Mouse (Mus musculus) neural tube, embryonic 12.5 days (tissue): ENCODE data around the gene Camta1. TPM values are rescaled to one million over a fixed set of nuclear protein-coding genes. Genes with fewer than 3 reads are reported as not detected.

Source experiments
- ATAC-seq: fragments of 200-750 bp; cut with Nextera tagmentation; 2 replicates; pipeline ENCODE4 v1.8.0; 2017; ENCODE audit warnings: low read depth, mild to moderate bottlenecking, moderate TSS enrichment, moderate library complexity; ENCODE audit not compliant: low FRiP score
- H3K27ac ChIP-seq: fragments of 300-500 bp; sonication (generic); 2 replicates; pipeline ENCODE4 v1.5.1; 2016
- H3K27me3 ChIP-seq: fragments of 300-500 bp; sonication (generic); replicated peaks from 2 replicates; pipeline ENCODE4 v1.6.1; 2016; ENCODE audit warnings: mild to moderate bottlenecking
- H3K36me3 ChIP-seq: fragments of 300-500 bp; sonication (generic); 2 replicates; pipeline ENCODE4 v1.6.1; 2016; ENCODE audit warnings: mild to moderate bottlenecking
- H3K4me1 ChIP-seq: fragments of 300-500 bp; sonication (generic); 2 replicates; pipeline ENCODE4 v1.6.1; 2016
- H3K4me2 ChIP-seq: fragments of 300-500 bp; sonication (generic); replicated peaks from 2 replicates; pipeline ENCODE4 v1.6.1; 2016; ENCODE audit warnings: mild to moderate bottlenecking
- H3K4me3 ChIP-seq: fragments of 300-500 bp; sonication (generic); 2 replicates; pipeline ENCODE4 v1.5.1; 2016
- H3K9ac ChIP-seq: fragments of 300-500 bp; sonication (generic); 2 replicates; pipeline ENCODE4 v1.6.1; 2016; ENCODE audit warnings: mild to moderate bottlenecking
- H3K9me3 ChIP-seq: fragments of 300-500 bp; sonication (generic); 2 replicates; pipeline ENCODE4 v1.6.1; 2016; ENCODE audit warnings: mild to moderate bottlenecking
- whole genome bisulfite sequencing: fragments of 180-500 bp; shearing (Covaris S2); methylation state at CpG from one replicate; pipeline ENCODE4 v1.1.7; 2016; 5-methylcytosine and 5-hydroxymethylcytosine counted together
- polyA plus RNA-seq: library from polyadenylated mRNA; unstranded; fragments of >200 nt; fragmentation: Nextera tagmentation; extraction: Ambion mirVana; gene quantifications from 2 replicates; pipeline ENCODE4 v1.2.1, GENCODE M21; 2016

Camta1 gene
- polyA plus RNA-seq, 1 experiment from 2014 or later, result 164 TPM

DNA sequence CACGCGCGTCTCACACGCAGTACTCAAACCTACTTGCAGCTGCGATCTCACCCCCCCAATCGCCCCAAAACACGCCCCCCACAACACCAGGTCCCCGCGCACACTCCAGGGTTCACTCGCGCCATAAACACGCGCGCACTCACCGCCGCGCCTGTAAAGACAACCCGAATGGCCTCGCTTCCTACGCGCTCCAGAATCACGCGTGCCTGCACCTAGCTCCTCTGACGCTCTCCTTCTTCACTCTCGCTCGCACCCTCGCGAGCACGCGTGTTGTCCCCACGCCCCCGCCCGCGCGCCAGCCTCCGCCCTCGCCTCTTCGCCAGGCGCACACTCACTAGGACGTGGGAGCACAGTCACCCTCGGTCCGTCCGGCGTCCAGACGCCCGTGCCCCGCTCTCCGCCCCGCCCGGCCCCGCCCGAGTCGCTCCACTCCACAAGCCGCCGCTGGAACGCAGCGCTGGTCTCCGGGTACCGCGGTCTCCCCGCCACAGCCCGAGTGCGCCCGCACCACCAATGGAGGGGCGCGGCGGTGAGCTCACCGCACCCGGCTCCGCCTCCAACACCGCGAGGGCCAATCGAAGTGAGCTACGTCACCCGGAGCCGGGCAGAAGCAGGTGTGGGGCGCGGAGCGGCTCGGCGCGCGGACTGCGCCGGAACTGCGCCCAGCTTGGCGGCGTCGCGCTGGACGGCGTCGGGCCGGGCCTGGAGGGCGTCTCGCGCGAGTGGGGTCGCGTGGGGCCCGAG is 753.5 kb downstream of the Camta1 start:
- H3K9ac ChIP-seq, result peak overlapping the region; percentile 96
- peak; percentile 97 for ATAC-seq
- no peaks in the 10 kb centered on the region for H3K9me3 ChIP-seq
- peaks cover 25% of the 10 kb centered on the region; the same call in 1 of the 2 replicates for H3K4me1 ChIP-seq
- H3K4me2 ChIP-seq, result peak overlapping the region; percentile 93
- under 1% methylated on average over 101 of the region's 101 CpGs for WGBS
- no peaks in the 10 kb centered on the region for H3K36me3 ChIP-seq
- peak overlapping the region; percentile 86 for H3K4me3 ChIP-seq
- H3K27me3 ChIP-seq, result no peaks in the 10 kb centered on the region
- H3K27ac ChIP-seq, result peak overlapping the region; percentile 90

DNA sequence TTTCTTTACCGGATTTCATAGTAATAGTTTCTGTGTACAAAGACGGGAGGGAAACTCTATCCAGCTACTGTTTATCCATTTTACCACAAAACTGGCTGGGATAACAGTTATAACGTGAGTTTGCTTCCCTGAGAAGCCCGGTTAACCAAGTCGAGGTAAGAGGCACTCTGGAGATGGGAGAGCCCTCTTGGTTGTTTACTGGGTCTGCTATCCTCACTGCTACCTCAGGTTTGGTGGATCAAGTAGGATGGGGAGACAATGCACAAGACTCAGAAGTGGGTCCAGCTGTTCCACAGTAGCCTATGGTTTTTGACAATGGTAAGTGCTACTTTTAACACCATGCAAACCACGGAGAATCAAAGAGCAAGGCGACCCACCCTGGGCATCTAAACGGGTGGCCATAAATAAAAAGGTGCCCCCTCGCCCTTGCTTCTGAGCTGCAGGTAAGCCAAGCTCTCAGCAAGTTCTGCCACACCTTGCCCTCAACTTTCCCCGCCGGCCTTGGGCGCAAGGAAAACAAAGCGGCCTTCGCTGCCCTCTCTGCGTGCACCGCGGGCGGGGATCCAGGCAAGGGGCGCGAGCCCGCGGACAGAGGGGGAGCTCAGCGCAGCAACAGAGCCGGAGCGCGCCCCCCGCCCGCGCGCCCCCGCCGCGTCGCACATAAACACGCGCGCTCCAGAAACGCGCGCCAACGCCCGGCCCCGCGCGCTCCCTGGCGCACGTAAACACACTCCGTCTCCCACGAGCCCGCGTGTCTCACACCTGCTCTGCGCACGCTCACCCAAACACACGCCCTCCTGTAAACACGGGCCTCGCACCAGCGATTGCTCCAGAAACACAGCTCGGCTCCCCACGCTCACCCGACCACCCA is 754.3 kb downstream of the Camta1 start:
- Histone ChIP-seq H3K9ac (peak overlapping the region; percentile 96), H3K9me3 (no peaks in the 10 kb centered on the region), H3K36me3 (no peaks in the 10 kb centered on the region), H3K4me3 (peak overlapping the region; percentile 86), H3K27me3 (no peaks in the 10 kb centered on the region), H3K4me1 (peaks cover 27% of the 10 kb centered on the region; the same call in 1 of the 2 replicates), H3K27ac (peak overlapping the region; percentile 90), H3K4me2 (peak overlapping the region; percentile 93)
- ATAC-seq, result peak; percentile 30
- WGBS, result 4% methylated on average over 60 of the region's 60 CpGs

DNA sequence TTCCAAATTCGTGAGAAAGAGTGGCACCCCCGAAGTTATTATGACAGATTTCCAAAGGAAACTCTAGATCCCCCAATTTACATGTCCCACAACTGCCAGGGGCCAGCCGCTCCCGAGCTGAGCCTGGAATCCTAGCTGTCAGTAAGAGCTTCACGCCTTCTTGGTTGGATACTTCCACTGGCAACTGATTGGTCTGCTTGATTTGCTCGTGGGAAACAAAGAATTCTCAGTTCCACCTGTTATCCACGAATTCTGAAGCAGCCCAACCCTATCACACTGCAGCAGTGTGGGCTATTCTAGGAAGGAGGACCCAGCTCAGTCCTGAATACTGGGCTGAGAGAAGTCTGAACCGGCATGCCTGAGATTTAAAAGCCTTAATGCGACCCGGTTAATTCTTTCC is 755.2 kb downstream of the Camta1 start:
- peaks cover 31% of the 10 kb centered on the region; the same call in 1 of the 2 replicates for H3K4me1 ChIP-seq
- peak overlapping the region; percentile 96; the same call in 1 of the 2 replicates for H3K9ac ChIP-seq
- no peak for ATAC-seq
- no peaks in the 10 kb centered on the region for H3K9me3 ChIP-seq
- H3K27ac ChIP-seq, result no peak overlapping the region
- WGBS, result 30% methylated on average over 10 of the region's 10 CpGs
- H3K4me2 ChIP-seq, result peak overlapping the region; percentile 93
- peak overlapping the region; percentile 86 for H3K4me3 ChIP-seq
- no peaks in the 10 kb centered on the region for H3K27me3 ChIP-seq
- peaks cover 4% of the 10 kb centered on the region; the same call in 1 of the 2 replicates for H3K36me3 ChIP-seq

DNA sequence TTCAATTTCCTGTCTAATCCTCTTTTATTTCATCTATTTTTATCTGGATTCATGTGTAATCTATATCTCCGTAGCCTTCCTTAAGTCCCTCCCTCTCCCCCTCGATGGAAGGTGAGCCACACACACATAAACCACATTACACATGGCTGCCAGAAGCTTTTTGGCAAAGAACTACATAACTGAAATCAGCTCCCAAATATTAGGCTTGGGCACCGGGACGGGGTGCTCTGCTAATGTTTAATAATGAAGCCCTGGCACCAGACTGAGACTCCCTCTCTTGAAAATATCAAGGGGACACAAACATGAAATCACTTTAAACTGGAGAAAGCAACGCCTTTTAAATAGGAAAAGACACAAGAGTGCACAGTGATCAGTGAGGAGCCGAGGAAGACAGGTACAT is 755.8 kb downstream of the Camta1 start:
- peaks cover 4% of the 10 kb centered on the region; the same call in 1 of the 2 replicates for H3K36me3 ChIP-seq
- no peak for ATAC-seq
- H3K9ac ChIP-seq, result no peak overlapping the region
- no peak overlapping the region for H3K27ac ChIP-seq
- H3K9me3 ChIP-seq, result no peaks in the 10 kb centered on the region
- H3K4me1 ChIP-seq, result peaks cover 31% of the 10 kb centered on the region; the same call in 1 of the 2 replicates
- WGBS, result 85% methylated on average over 6 of the region's 6 CpGs
- no peak overlapping the region for H3K4me3 ChIP-seq
- H3K4me2 ChIP-seq, result peak overlapping the region; percentile 93
- no peaks in the 10 kb centered on the region for H3K27me3 ChIP-seq

DNA sequence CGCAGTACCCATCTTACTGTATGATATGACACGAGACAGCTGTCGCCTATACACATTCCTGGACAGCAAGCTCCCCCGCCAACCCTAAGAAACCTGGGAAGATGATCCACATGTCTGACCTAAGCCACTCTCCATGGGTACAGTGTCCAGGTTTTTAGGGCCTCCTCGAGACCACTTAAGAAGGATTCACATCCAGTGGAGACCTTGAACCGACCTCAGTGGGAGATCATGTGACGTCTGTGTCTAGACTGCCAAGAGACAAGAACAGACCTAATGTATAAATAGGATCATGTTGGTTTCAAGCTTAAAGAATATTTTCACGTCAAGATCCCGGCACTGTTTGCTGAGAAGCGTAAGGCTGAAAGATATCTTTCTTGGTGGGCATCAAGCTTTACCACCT is 757.5 kb downstream of the Camta1 start:
- H3K9me3 ChIP-seq, result no peaks in the 10 kb centered on the region
- no peak for ATAC-seq
- H3K36me3 ChIP-seq, result peaks cover 4% of the 10 kb centered on the region; the same call in 1 of the 2 replicates
- 90% methylated on average over 10 of the region's 10 CpGs for WGBS
- H3K4me1 ChIP-seq, result peaks cover 31% of the 10 kb centered on the region; the same call in 1 of the 2 replicates
- H3K9ac ChIP-seq, result no peak overlapping the region
- H3K4me2 ChIP-seq, result no peak overlapping the region
- no peaks in the 10 kb centered on the region for H3K27me3 ChIP-seq
- no peak overlapping the region for H3K4me3 ChIP-seq
- no peak overlapping the region for H3K27ac ChIP-seq

DNA sequence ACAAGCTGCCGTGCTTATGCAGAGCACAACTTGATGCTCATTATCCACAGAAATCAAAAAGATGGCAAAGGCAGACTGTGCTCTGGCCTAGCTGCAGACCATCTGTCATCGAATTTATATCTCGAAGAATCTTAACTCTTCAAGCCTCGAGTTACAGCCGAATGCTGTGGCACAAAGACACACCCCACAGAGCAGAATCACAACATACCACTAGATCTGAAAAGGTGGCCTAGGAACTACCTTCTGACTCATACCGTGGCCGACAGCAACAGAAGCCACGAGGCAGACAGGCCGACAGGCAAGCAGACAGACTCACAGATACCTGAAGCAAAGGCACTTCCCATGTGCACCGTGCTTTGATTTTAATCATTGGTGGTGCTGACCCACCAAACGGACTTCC is 758.0 kb downstream of the Camta1 start:
- Histone ChIP-seq H3K9ac (no peak overlapping the region), H3K27me3 (no peaks in the 10 kb centered on the region), H3K36me3 (peaks cover 4% of the 10 kb centered on the region; the same call in 1 of the 2 replicates), H3K4me2 (no peak overlapping the region), H3K4me3 (no peak overlapping the region), H3K9me3 (no peaks in the 10 kb centered on the region), H3K4me1 (peaks cover 29% of the 10 kb centered on the region; the same call in 1 of the 2 replicates), H3K27ac (no peak overlapping the region)
- no peak for ATAC-seq
- 84% methylated on average over 11 of the region's 11 CpGs for WGBS

DNA sequence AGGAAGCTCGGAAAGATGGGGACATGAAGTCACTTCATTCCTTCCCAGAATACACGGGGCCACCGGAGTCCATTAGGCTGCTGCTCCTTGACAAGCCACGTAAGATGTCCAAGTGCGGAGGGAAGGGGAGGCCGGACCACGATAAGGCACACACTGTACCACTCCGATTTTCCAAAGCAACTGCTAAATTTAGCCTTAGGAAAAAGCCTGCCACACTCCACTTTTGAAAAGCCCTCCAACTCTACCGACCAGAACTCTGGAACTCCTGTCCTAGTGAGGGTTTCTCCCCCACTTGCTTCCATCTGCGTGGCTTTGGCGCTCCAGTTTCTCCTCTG is 764.6 kb downstream of the Camta1 start:
- no peaks in the 10 kb centered on the region for H3K9me3 ChIP-seq
- no peak overlapping the region for H3K4me3 ChIP-seq
- H3K36me3 ChIP-seq, result peaks cover 10% of the 10 kb centered on the region; the same call in 1 of the 2 replicates
- H3K9ac ChIP-seq, result no peak overlapping the region
- H3K27me3 ChIP-seq, result no peaks in the 10 kb centered on the region
- H3K27ac ChIP-seq, result no peak overlapping the region
- 89% methylated on average over 11 of the region's 11 CpGs for WGBS
- peaks cover 10% of the 10 kb centered on the region; the same call in 1 of the 2 replicates for H3K4me1 ChIP-seq
- no peak for ATAC-seq
- H3K4me2 ChIP-seq, result no peak overlapping the region

DNA sequence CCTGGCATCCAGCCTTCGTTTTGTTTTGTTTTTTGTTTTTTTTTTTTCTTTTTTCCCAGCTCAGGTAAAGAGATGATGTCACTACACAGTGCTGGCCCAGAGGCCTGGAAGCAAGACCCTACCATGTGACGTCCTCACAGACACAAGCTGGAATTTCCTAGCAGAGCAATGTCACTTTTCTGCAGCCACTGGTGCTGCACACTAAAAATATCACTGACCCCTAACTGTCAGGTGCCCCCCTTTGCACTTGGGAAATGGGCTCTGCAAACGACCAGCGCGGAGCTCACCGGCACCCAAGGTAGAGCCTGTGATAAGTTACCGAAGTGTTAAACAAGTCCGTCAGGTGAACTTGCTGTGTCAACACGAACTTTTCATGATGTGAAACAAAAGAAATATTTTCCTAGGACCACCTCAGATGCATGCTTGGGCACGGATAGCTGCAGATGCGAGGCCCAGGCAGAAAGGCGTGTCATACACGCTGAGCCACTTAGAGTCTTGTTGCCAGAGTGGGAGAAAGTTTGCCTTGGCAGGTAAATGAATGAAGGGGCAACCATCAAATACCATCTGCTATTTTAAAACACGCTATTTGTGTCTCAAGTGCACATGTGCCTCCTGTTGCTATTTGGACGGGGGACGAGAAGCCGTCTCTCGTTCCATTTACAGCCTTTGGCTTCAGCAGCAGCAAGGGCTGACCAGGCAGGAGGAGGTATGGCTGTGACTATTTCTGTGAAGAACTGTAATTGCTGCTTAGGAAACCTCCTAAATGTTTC is 765.2 kb downstream of the Camta1 start:
- ATAC-seq, result no peak
- 80% methylated on average over 18 of the region's 18 CpGs for WGBS
- no peak overlapping the region for H3K27ac ChIP-seq
- H3K36me3 ChIP-seq, result peaks cover 6% of the 10 kb centered on the region; the same call in 1 of the 2 replicates
- no peak overlapping the region for H3K4me3 ChIP-seq
- no peak overlapping the region for H3K4me2 ChIP-seq
- no peak overlapping the region for H3K9ac ChIP-seq
- no peaks in the 10 kb centered on the region for H3K9me3 ChIP-seq
- H3K27me3 ChIP-seq, result no peaks in the 10 kb centered on the region
- H3K4me1 ChIP-seq, result 0 out of 2 replicates have a peak, but pooled peaks cover 9% of the 10 kb centered on the region

DNA sequence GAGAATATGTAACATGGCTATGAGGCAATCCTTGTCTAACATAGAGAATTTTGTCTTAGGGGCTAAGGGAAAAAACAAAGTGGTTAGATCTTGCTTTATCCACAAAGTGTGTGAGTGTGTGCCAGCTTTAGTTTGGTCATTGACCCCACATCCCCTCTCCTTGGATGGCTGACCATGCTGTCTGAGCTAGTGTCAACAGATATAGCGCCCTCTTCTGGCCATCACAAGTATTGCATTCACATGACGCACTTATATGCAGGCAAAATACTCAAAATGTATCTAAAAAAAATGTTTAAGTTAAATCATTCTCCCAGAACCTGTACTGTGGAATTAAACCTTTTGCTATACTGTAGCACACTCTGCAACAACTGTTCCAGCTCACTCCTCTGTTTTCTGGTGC is 766.5 kb downstream of the Camta1 start:
- Histone ChIP-seq H3K36me3 (peaks cover 6% of the 10 kb centered on the region; the same call in 1 of the 2 replicates), H3K4me2 (no peak overlapping the region), H3K9ac (no peak overlapping the region), H3K27me3 (no peaks in the 10 kb centered on the region), H3K9me3 (no peaks in the 10 kb centered on the region), H3K4me1 (peaks cover 12% of the 10 kb centered on the region), H3K27ac (no peak overlapping the region), H3K4me3 (no peak overlapping the region)
- ATAC-seq, result no peak
- 35% methylated on average over 2 of the region's 2 CpGs for WGBS

DNA sequence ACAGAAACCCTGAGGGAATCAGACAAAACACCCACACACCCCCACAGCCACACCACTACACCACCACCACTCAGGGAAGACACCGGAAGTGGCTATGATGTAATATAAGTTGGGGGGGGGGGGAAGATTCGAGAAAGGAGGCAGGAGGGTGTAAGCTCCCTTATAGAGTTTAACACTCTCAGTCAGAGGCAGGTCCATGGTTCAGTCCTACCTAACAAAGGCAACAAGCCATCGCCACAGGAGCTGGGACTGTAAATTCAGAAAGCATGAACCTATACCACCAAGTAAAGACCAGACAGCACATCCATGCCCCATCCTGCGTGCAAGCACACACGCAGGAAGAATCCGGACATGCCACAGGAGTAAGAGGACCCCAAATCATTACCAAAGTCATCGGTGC is 772.4 kb downstream of the Camta1 start, which contains the start of gene Gm13090:
TSS of gene Gm13090 (plus strand) at position 301 of the 400 bp plus-strand sequence.
- no peaks in the 10 kb centered on the region for H3K27me3 ChIP-seq
- WGBS, result 90% methylated on average over 7 of the region's 7 CpGs
- H3K4me2 ChIP-seq, result no peak within 1 kb of the TSS
- no peak within 1 kb of the TSS for H3K4me3 ChIP-seq
- no peak within 1 kb of the TSS for H3K27ac ChIP-seq
- peaks cover 49% of the 10 kb centered on the region for H3K36me3 ChIP-seq
- no peak within 1 kb of the TSS for H3K9ac ChIP-seq
- no peak for ATAC-seq
- peaks cover 3% of the 10 kb centered on the region for H3K4me1 ChIP-seq
- no peaks in the 10 kb centered on the region for H3K9me3 ChIP-seq

DNA sequence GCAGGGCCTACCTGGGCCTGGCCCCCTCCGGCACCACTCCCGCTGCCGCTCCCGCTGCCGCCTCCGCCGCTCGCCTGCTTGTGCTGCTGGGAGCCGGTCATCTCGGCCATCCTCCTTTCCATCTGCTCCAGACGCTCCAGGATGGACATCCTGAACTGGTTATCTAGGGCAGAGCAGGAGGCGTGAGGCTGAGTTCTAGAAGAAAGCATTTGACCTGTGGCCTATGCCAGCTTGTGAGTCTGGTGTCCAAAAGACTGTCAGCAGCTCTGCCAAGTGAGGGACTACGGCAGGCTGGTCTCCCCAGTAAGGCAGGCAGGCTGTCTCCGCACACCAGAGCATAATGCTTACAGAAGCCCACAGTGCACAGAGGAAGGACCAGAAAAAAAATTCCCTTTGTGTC is 772.9 kb downstream of the Camta1 start:
- WGBS, result 97% methylated on average over 14 of the region's 14 CpGs
- Histone ChIP-seq H3K4me3 (no peak overlapping the region), H3K27me3 (no peaks in the 10 kb centered on the region), H3K27ac (no peak overlapping the region), H3K4me2 (no peak overlapping the region), H3K9me3 (no peaks in the 10 kb centered on the region), H3K9ac (no peak overlapping the region), H3K4me1 (peaks cover 3% of the 10 kb centered on the region), H3K36me3 (peaks cover 49% of the 10 kb centered on the region)
- no peak for ATAC-seq
